Mouse (Mus musculus) G1E-ER4 (cell line): ENCODE measurements around the gene Gtf3a. TPM values are rescaled to one million over a fixed set of nuclear protein-coding genes. Genes with fewer than 3 reads are reported as not detected.

ENCODE experiments used
- GATA1 ChIP-seq: IDR thresholded peaks from one replicate; pipeline ENCODE4 v1.8.0; 2012; ENCODE audit warnings: low read length, inconsistent platforms
- polyA plus RNA-seq: library from polyadenylated mRNA; stranded (reverse); fragments of >175 nt; gene quantifications from 2 replicates; pipeline ENCODE4 v1.2.3, GENCODE M21; 2012

Gene Gtf3a
- polyA plus RNA-seq, 1 experiment = 254 TPM

DNA sequence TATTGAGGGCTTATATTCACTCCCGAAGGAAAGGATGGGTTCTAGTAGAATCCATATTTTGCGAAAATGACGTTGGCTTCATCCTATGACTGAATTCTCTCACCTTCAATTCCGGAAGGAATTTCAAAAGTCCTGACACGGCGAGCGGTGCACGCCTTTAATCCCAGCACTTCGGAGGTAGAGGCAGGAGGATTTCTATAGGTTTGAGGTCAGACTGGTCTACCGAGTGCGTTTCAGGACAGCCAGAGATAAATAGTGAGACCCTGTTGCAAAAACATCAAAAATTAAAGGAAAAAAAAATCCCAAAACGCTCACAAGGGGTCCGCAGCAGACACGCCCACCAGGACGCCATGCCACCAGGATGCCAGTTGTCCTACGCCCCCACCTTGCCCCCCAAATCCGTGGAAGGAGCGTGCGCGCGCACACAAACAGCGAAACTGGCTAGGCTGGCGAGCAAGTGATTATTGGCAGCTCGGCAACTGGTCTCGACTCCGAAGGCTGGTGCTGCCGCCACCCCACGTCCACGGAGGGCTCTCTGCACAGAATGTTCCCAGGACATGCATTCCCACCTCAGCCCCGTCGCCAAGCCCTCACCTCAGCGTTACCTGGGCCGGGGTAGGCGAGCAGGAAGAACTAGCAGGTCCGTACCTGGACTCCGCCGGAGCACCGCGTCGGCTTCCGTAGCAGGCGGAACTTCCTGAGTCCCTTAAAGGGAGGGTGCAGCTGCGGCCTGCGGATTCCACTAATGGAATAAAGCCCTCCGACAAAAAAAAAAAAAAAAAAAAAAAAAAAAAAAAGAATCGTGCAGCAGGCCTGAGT is 14.9 kb downstream of the Gtf3a start, which contains the start of gene Mtif3:
Gene Mtif3 (minus strand): TSS at position 683 of the 819 bp plus-strand sequence.
- no peak for TF ChIP-seq GATA1

DNA sequence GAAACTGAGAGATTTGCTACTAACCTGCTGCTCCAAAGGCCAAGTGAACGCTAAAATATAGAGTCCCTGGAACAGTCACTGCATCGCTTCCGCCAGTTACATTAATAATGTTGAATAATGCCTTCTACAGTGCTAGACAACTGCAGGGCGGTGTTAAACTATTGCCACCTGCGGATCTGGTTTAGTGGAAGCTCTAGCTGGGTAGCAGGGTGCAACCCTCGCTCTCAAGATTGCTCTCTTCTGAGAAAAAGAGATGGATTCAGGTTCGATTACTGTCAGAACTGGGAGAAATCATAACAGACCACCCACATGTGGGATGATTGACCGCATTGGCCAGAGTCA is 15.5 kb downstream of the Gtf3a start:
- no peak for TF ChIP-seq GATA1

DNA sequence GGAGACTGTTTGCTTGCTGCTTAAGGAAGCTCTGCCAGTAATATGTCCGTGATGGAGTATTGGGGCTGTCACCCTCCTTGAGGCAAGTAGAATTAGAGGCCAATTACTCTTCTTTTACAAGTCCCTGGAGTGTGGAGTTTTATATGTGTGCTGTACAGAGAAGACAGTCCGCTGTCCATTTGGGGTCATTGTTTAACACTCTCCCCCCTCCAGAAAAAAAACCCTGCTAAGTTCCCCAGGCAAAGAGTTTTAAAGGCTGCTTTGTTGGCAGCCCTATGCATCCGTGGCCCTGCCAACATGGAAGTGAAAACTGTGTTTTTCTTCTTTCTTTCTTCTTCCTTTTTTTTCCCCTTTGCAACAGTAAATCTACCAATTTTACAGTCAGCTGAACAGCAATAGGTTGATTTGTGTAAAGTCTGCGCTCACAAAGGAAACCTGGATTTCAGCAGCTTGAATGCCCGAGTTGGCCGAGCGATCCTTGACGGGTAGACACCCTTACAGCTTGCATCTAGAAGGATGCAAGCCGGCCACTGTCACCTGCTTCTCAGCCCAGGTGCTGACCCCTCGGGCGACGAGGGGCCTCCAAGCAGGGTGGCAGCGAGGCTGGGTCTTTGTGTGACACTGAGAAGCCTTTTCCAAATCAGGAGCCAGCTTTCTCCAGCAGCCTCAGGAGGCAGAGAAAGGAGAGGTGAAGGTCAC is 20.4 kb downstream of the Gtf3a start:
- no peak for TF ChIP-seq GATA1

DNA sequence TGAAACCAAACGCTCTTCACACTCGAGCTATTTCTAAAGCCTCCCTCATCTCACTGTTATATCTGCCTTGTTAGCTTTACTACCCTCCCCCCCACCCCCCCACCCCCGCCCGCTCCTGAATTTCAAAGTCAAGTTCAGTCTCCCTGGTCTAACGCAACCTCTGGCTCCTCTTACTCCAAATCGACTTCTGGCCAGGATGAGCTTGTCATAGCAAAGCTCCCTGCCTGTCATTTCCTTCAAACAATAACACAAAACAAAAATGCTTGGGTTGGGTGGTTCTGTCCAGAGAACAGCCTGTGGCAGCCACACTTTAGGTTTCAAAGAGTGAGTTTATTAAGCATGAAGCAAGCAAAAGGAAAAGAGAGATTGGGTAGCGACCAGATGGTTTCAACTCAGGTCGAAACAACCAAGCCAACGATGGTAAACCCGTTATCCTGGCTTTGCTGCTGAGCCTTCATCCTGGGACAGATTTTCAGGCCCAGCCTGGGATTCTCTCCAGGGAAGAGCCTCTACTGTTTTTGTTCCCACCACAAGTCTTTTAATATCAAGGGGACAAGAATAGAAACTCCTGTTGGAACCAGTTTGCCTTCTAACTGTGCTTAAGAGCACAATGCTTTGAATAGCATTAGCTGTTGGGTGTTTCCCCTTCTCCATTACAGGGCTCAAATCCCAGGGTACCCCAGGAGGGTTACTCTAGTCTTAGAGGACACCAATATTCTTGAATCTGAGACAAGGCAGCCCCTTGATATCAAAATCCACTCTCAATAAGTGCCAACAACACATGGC is 23.5 kb downstream of the Gtf3a start:
- TF ChIP-seq GATA1 = no peak

DNA sequence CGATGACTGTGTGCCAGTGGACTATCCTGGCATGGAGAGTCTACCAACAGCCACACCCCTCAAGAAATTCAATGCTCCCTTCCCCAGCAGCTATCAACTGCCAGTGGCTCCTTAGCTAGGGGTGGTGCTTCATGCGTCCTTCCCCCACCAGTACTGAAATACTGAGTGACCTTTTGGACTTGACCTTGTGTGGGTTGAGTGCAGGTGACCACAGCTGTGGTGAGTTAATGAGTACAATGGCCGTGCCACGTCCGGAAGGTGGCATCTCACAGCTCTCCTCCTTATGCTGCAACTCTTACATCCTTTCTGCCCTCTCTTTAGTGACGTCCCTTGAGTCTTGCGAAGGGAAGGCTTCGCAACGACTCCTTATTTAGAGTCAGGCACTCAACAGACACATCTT is 24.9 kb downstream of the Gtf3a start:
- no peak for TF ChIP-seq GATA1

DNA sequence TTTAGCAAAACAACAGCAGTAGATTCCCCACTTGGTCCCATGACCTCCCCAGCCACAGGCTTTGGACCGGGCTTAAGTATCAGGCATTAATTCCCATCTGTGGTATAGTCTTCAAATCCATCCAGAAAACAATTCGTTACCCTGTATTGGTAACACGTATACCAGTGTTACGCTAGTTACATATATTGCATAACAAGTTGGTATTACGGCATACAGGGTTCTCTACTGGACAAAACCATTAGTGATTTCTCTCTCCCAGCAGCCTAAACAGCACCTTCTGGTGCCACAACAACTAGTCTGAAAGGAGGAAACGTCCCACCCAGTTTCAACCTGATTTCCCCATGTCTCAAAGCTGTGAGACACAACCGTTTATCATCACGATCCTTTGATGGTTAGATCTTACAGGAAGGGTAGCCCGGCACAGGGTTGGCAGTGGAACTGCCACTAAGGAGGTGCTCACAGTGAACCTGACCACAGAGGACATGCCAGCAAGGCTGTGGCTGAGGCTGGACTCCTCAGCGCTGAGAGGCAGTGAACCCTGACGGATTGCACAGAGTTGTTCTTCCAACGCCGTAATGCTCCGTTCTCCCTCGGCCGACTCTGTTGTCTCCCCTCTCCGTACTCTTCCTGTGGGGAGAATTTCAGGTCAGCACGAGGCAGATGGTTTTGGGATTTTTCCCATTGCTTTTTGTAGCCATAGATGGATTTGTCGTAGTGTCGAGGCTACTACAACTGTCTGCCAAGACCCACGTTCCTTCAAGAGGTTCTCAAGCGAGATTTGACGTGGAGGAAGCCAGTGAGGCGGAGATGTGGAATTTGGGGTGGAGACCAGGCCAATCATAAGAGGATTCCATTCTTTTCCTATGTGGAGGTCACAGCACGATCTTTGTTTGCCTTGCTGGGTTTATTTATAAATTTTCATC is 25.7 kb downstream of the Gtf3a start:
- TF ChIP-seq GATA1 = no peak

DNA sequence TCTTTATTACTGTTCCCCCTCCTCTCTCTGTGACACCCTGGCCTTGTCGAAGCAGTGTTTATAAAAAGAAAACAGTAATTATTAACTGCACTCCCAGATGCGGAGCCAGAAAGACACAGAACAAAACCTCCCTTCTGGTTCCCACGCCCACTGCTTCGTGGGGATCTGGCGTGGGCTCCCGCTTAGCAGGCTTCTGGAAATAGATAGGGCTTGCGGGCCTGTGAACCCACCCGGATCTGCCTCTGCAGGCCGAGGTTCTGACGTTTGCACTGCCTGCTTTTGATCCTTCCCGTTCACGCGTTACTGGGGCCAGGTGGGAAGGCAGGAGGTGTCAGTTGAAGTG is 26.3 kb downstream of the Gtf3a start:
- no peak for TF ChIP-seq GATA1

DNA sequence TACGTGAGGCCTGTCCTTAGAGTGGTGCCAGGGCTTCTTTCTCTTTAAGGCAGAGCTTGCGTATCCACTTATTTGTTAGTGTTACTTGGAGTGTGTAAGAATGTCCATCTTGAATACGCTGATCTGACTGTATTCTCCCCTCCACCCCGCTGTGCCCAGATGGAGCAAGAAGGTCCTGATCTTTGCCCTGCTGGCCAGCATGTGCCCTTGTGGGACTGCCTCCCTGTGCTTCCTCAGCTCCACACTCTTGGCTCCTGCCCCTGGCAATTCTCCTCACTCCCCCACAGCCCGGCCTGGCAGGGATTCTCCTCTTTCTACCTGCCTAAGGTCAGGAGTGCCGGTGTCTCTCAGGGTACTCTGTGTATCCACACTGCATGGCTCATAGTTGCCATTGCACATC is 32.9 kb downstream of the Gtf3a start:
- no peak for TF ChIP-seq GATA1

DNA sequence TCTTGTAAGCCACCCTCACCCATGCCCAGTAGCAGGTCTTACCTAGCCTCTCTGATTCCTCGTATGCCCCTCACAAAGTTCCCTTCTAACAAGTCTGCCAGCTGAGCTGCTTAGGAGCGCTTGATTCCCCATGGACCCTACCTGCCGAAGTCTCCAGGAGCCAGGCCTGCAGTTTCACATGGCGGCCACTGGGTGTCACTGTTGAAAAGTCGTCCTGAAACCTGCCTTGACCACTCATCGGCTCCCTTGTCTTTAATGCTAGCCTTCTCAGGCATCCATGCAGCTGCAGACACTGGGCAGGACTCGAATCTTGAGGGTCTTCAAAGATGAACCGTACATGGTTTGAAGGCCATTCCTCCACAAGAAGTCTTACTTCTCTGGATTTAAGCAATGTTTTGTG is 34.8 kb downstream of the Gtf3a start:
- no peak for TF ChIP-seq GATA1

DNA sequence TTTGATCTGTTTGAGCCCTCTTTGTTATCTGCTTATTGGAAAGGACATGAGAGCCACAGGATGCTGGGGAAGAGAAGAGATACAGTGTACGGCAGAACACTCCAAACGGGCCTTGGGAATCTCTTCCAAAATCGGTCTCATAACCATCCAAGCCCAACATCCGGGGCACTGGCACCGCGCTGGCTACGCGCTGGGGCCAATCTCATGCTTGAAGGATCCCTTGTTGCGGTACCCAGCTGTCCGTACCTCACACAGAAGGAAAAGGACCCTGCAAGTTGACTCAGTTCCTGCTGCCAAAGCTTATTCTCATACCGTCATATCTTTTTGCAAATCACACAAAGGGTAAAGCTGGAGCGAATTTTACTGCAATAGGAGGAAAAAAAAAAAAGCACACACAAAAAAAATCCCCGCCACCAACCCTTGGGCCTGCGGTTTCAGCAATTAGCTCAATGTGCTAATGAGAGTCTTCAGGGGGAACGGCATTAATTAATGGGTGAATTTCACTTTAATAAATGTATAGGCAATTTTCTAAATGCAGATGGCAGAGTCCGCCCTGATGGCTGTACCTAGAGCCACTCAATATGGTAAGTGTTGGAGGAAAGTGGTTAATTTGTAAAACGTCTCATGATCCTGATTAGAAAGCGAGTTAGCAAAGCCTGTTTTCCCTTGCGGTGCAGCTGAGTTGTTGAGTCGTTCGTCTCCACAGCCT is 37.4 kb downstream of the Gtf3a start:
- no peak for TF ChIP-seq GATA1

DNA sequence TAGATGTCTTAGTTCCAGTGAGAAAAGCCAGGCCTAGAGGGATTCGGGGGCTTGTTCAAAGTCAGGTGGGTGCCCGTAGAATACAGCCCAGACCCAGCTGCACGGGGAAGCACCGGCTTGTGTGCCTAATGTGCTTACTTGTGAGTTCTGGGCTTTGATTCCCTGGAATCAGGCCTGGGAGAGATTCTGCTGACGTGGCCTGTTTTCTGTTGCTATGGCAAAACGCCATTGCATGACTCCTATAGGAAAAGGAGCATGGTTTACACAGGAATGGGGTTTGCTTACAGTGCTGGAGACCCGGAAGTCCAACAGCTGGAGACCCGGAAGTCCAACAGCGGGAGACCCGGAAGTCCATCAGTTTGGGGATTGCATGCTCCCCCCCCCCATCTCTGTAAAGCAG is 39.1 kb downstream of the Gtf3a start:
- no peak for TF ChIP-seq GATA1

DNA sequence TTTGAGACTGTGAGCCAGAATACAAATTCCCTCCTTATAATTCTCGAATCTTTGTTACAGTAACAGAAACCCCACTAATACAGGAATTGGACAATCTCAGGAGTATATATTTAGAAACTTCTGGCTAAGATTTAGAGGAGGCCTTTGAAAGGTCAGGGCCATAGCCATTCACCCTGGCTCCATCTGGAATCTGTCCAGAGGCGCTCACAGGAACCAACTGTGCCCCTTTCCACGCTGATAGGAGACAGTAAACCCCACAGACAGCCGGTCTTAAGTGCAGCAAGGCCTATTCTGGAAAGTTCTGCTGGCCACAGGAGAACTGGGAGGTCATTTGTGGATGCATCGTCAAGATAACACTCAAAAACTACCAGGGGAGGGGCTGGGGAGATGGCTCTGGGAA is 40.6 kb downstream of the Gtf3a start:
- no peak for TF ChIP-seq GATA1

DNA sequence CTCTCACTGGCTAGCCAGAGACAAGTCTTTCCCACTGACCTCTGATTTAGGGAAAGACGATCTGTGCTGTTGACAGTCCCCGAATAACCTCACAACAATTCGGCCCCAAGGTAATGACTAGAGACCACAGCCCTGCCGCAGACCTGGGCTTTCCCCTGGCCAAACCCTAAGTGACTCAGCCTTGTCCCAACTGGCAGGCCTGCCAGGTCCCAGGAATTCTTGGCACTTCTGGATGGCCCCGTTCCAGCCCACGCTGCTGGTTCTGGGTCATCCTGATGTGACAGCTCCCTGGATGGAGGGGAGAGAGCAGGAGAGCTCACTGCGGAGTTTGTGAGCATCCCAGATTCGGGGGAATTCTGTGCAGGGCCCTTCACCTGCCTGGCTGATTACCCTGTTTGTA is 45.1 kb downstream of the Gtf3a start:
- TF ChIP-seq GATA1 = no peak

DNA sequence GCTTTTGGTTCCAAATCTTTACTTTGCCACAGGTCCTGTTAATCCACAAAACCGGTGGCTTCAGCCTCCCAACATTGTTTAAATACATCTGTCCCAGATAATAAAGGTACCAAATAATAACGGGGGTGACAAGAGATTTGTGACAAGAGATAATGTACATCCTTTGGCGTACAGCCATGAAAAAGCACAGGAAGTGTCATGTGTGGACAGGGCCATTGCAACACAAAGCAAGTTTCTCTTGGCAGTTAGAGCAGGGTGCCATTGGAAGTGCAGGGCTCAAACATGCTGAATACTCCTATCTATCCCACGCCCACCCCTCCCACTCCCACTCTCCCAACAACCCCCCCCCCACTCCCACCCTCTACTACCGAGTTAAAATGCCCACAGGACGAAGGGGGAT is 46.5 kb downstream of the Gtf3a start:
- TF ChIP-seq GATA1 = no peak

DNA sequence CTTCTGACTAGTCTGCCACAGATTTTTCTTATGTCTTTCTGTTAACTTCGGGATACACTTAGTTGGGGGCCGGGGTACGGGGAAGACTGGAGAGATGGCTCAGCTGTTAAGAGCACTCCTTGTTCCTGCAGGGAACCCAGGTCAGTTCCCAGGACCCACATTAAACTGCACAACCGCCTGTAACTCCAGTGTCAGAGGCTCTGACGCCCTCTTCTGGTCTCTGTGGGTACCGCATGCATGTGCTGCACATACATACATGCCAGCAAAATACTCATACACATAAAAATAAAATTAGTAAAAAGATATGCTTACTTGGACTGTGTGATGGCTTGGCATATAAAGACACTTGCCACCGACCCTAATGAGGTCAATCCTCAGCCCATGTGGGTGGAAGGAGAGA is 48.4 kb downstream of the Gtf3a start:
- no peak for TF ChIP-seq GATA1
